Mouse (Mus musculus) heart, adult 2 months (tissue): ENCODE measurements around the gene Slc25a17.

Experiments used
- CTCF ChIP-seq: fragments of 200-600 bp; IDR thresholded peaks from 2 replicates; pipeline ENCODE4 v1.8.1; 2022; ENCODE audit warnings: antibody characterized with exemption, mild to moderate bottlenecking, moderate library complexity
- EP300 ChIP-seq: fragments of 200-500 bp; IDR thresholded peaks from 2 replicates; pipeline ENCODE4 v1.6.1; 2011; ENCODE audit warnings: low read depth, low read length, control low read depth; ENCODE audit not compliant: insufficient read depth

- TF ChIP-seq EP300 (no peak), CTCF (no peak)
Observed at GRCm38 (mm10) chr15:81364271-81364670, 3.7 kb upstream of the Slc25a17 start.
